Comparison of ENCODE assay signal across 24 mouse cellular contexts in the genomic region with DNA sequence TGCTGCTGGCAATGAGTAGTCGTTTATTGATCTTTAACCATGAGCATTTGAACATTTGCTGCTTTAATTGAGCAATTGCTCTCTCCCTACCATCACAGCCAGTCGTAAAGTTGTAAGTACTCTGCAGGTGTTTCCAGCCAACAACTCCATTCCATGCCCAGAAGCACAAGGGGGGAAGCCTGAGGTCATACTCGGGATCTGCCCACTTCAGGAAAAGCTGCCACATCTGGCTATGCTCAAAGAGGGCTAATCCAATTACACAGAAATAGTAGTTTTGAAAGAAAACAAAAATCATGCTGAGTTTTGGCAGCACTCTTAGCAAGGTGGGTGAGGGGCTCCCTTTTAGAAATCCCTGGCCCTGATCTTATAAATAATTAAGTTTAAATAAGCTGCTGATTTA.
DNase-seq lines count a peak whose midpoint lies in the region; ATAC-seq and TF ChIP-seq lines count a peak whose summit lies in the region.
"Had no signal": no experiment of that assay in that cellular context is flagged by ENCODE, and none has a peak within 500 bp of the region (broad histone marks: within the 10 kb centered on the region; RNA-seq: fewer than 3 reads in every experiment).

No protein-coding gene starts in this region.

- H3K27me3 ChIP-seq in limb, embryonic 14.5 days (ENCODE audit: control insufficient read depth, insufficient read depth, low read length): peaks cover 4% of the 10 kb centered on the region; the same call in 1 of the 2 replicates
- H3K27me3 ChIP-seq: CH12.LX; forebrain, embryonic 15.5 days; hindbrain, embryonic 15.5 days; liver, embryonic 15.5 days; midbrain, embryonic 15.5 days had no signal

- H3K36me3 ChIP-seq in limb, embryonic 14.5 days (ENCODE audit: control insufficient read depth, insufficient read depth, low read length): no peaks in the 10 kb centered on the region
- H3K36me3 ChIP-seq: forebrain, embryonic 15.5 days; hindbrain, embryonic 10.5 days; hindbrain, embryonic 15.5 days; liver, embryonic 15.5 days; midbrain, embryonic 15.5 days had no signal

- no peak overlapping the region for H3K4me2 ChIP-seq in limb, embryonic 14.5 days (replicated peaks; ENCODE audit: low read depth, low read length, severe bottlenecking)
- H3K4me2 ChIP-seq: forebrain, embryonic 15.5 days; hindbrain, embryonic 15.5 days; liver, embryonic 15.5 days; midbrain, embryonic 15.5 days had no signal

- H3K4me1 ChIP-seq in limb, embryonic 14.5 days (ENCODE audit: control insufficient read depth, insufficient read depth, low read length): peaks cover 12% of the 10 kb centered on the region
- H3K4me1 ChIP-seq in lung, adult 2 months (ENCODE audit: control insufficient read depth, insufficient read depth, low read length): no peaks in the 10 kb centered on the region
- H3K4me1 ChIP-seq: forebrain, embryonic 15.5 days; hindbrain, embryonic 10.5 days; hindbrain, embryonic 15.5 days; liver, embryonic 15.5 days; midbrain, embryonic 15.5 days had no signal

- no peak overlapping the region for H3K4me3 ChIP-seq in limb, embryonic 14.5 days (replicated peaks; ENCODE audit: low read length)
- no peak overlapping the region for H3K4me3 ChIP-seq in lung, adult 2 months (replicated peaks; ENCODE audit: extremely low read depth, low read depth, low read length)
- H3K4me3 ChIP-seq: forebrain, embryonic 15.5 days; hindbrain, embryonic 10.5 days; hindbrain, embryonic 15.5 days; layer of hippocampus, adult 2 months; left cerebral cortex, adult 2 months; liver, embryonic 15.5 days; midbrain, embryonic 15.5 days had no signal

- no peak for TF ChIP-seq POLR2A in limb, embryonic 14.5 days (IDR thresholded peaks at IDR 0.05; ENCODE audit: borderline replicate concordance, extremely low read depth, insufficient read depth, insufficient read length)
- TF ChIP-seq POLR2A in lung, adult 2 months (IDR thresholded peaks at IDR 0.05; ENCODE audit: borderline replicate concordance, extremely low read depth, low read depth, low read length): no peak

- H3K9ac ChIP-seq in limb, embryonic 14.5 days (ENCODE audit: low read depth, low read length, severe bottlenecking): no peak overlapping the region
- H3K9ac ChIP-seq: forebrain, embryonic 15.5 days; hindbrain, embryonic 15.5 days; liver, embryonic 15.5 days; midbrain, embryonic 15.5 days had no signal

- DNase-seq in embryo, embryonic 10.5 days (ENCODE audit: low spot score): peak; percentile 43
- DNase-seq in embryo, embryonic 10 days (ENCODE audit: low spot score): no peak
- DNase-seq in embryo, embryonic 11.5 days (ENCODE audit: low read depth, low spot score): peak; percentile 8
- peak; percentile 60 for DNase-seq in hindlimb bud, embryonic 11.5 days (ENCODE audit: extremely low spot score, low read depth, low spot score)
- DNase-seq in limb, embryonic 14.5 days (ENCODE audit: low spot score): peak; percentile 50
- no peak for DNase-seq in lung, adult 2 months
- DNase-seq in testis, postnatal 10 days (ENCODE audit: low spot score): no peak
- DNase-seq: adrenal gland, adult 2 months; adrenal gland, postnatal 36 days; cerebellum, adult 2 months; cerebellum, postnatal 14 days; heart, postnatal 14 days; kidney, adult 2 months; kidney, postnatal 36 days had no signal

- ATAC-seq in limb, embryonic 14.5 days (ENCODE audit: low FRiP score, low read depth): peak; percentile 82
- ATAC-seq: activated CD4-positive, CD25-positive, alpha-beta regulatory T cell, adult 4 months; forebrain, embryonic 15.5 days; midbrain, embryonic 15.5 days had no signal

- no peak for TF ChIP-seq CTCF in lung, adult 2 months (IDR thresholded peaks at IDR 0.05; ENCODE audit: insufficient read depth, low read length)

- 3% methylated on average over 3 of the region's 3 CpGs for WGBS in limb, embryonic 14.5 days
- WGBS in lung, adult 2 months: 38% methylated on average over 3 of the region's 3 CpGs

- no peak overlapping the region for H3K27ac ChIP-seq in limb, embryonic 14.5 days (replicated peaks; ENCODE audit: low read depth, low read length)
- H3K27ac ChIP-seq: forebrain, embryonic 15.5 days; hindbrain, embryonic 10.5 days; hindbrain, embryonic 15.5 days; layer of hippocampus, adult 2 months; left cerebral cortex, adult 2 months; liver, embryonic 15.5 days; macrophage; midbrain, embryonic 15.5 days had no signal

- no peaks in the 10 kb centered on the region for H3K9me3 ChIP-seq in limb, embryonic 14.5 days (ENCODE audit: control insufficient read depth, low read length)
- H3K9me3 ChIP-seq: forebrain, embryonic 15.5 days; hindbrain, embryonic 10.5 days; hindbrain, embryonic 15.5 days; liver, embryonic 15.5 days; midbrain, embryonic 15.5 days had no signal

Comparison
In these comparisons a context has a peak if more than half of its experiments do, and no peak if none do; other contexts are left out.
1. DNase-seq: peak in embryo, embryonic 10.5 days (single experiment), embryo, embryonic 11.5 days (single experiment), hindlimb bud, embryonic 11.5 days (single experiment) and limb, embryonic 14.5 days (single experiment); none in embryo, embryonic 10 days (single experiment), lung, adult 2 months (single experiment) and testis, postnatal 10 days (single experiment).